Mouse (Mus musculus) megakaryocyte, embryonic 14.5 days (primary cell): ENCODE results near the gene Usp54.

Experiments used
- FLI1 ChIP-seq: IDR thresholded peaks from 2 replicates; pipeline ENCODE4 v1.6.1; 2012; ENCODE audit warnings: low read length, inconsistent platforms, mixed read lengths
- GATA1 ChIP-seq: IDR thresholded peaks from 3 replicates; pipeline ENCODE4 v1.6.1; 2012; ENCODE audit warnings: mixed read lengths, low read length, inconsistent platforms, borderline replicate concordance

- TF ChIP-seq GATA1: no peak
- no peak for TF ChIP-seq FLI1
Observed at GRCm38 (mm10) chr14:20646381-20646780, 5.5 kb upstream of the Usp54 start.
